Mouse (Mus musculus): ENCODE results near the gene Ak9. TPM values are rescaled to one million over a fixed set of nuclear protein-coding genes. Genes with fewer than 3 reads are reported as not detected.
"Not testable (repeated sequence)": the region's sequence is repeated elsewhere in the genome, so short reads cannot be mapped to it uniquely, and the experiment has no call there.

The Ak9 gene
- polyA plus RNA-seq, 1 experiment from 2014 or later, result not detected

DNA sequence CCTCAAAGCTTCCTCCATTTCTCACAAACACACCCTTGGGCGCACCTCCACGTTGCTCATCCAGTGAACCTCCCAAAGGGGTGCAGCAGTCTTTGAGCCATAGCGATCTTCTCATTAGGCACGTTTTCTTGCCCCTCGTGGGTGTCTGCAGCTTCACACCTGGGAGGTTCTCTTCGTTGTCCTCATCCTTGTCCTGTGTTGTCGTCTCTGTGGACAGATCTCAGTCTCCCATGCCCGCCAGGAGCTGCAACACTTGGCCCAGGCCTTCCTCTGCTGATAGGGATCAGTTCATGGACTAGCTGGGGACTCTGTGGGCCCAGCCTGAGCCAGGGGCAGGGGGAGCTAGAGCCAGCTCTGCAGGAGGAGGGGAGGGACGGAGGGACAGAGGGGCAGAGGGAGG lies 61.3 kb downstream of the Ak9 start:
- Histone ChIP-seq H3K4me3 (replicated peaks) (no peak overlapping the region), H3K4me1 (replicated peaks) (no peaks in the 10 kb centered on the region), H3K9me3 (no peaks in the 10 kb centered on the region), H3K27ac (no peak overlapping the region), H3K9ac (no peak overlapping the region), H3K27me3 (replicated peaks) (no peaks in the 10 kb centered on the region), H3K4me2 (replicated peaks) (no peak overlapping the region), H3K36me3 (no peaks in the 10 kb centered on the region)
- no peak for ATAC-seq
- WGBS, result 83% methylated on average over 9 of the region's 9 CpGs

- no peaks in the 10 kb centered on the region for H3K9me3 ChIP-seq
- WGBS, result 75% methylated on average over 12 of the region's 12 CpGs
- H3K4me1 ChIP-seq (replicated peaks), result no peaks in the 10 kb centered on the region
- H3K4me2 ChIP-seq (replicated peaks), result no peak overlapping the region
- H3K9ac ChIP-seq, result no peak overlapping the region
- no peak overlapping the region for H3K4me3 ChIP-seq (replicated peaks)
- ATAC-seq, result no peak
- no peaks in the 10 kb centered on the region for H3K27me3 ChIP-seq (replicated peaks)
- H3K36me3 ChIP-seq, result no peaks in the 10 kb centered on the region
- H3K27ac ChIP-seq, result no peak overlapping the region
These were observed 76.7 kb downstream of the Ak9 start for GRCm38 (mm10) chr10:41380466-41380865.

DNA sequence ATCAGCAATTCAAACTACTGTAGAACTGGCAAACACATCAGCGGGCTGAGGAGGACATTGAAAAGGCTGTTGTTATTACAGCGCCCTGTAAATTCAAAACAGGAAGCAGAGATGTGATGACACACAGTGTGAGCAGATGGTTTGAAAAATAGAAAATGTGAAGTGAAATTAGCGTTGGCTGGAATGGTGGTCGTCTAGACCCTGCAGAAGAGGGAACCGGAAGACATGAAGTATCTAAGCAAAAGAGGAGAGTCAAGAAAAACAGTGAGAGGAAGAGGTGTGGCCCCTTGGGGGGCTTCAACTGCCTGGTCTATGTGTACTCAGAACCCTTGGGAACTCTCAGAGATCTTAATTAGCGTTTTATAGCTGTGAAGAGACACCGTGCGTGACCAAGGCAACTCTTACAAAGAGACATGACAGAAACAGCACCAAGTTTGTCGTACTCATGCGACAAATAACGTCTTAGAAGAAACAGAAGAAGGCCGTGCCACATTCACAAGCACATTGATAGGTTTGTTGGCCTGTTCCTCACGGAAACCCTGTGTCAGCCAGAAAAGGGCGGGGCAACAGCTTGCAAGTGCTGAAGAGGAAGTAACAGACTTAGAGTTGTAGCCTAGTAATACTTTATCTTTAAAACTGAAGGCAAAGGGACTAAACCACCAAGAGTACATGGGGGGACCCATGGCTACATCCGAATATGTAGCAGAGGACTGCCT lies 81.9 kb downstream of the Ak9 start:
- 67% methylated on average over 15 of the region's 15 CpGs for WGBS
- no peaks in the 10 kb centered on the region for H3K9me3 ChIP-seq
- no peak overlapping the region for H3K27ac ChIP-seq
- no peak overlapping the region for H3K4me3 ChIP-seq (replicated peaks)
- ATAC-seq, result no peak
- no peak overlapping the region for H3K9ac ChIP-seq
- H3K36me3 ChIP-seq, result no peaks in the 10 kb centered on the region
- no peak overlapping the region for H3K4me2 ChIP-seq (replicated peaks)
- H3K27me3 ChIP-seq (replicated peaks), result no peaks in the 10 kb centered on the region
- no peaks in the 10 kb centered on the region for H3K4me1 ChIP-seq (replicated peaks)

DNA sequence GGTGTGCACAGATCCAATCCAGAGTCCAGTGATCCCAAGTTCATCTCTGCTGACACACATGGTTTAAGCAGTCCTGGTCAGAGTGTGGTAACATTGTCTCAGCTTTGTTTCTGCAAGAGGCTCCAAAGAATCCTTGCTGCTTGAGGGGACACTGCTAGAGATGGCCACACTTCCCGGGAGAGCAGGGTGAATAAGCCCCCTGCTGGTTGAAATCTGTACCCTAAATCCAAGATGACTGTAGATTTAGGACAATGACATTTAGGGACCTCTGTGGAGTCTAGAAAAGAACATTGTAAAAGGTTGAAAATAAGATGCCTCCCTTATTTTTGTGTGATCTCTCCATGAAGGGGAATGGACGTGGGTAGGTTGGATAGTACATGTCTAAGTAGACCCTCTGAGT lies 89.8 kb downstream of the Ak9 start:
- Histone ChIP-seq H3K4me2 (replicated peaks) (no peak overlapping the region), H3K4me3 (replicated peaks) (no peak overlapping the region), H3K27me3 (replicated peaks) (no peaks in the 10 kb centered on the region), H3K27ac (no peak overlapping the region), H3K36me3 (no peaks in the 10 kb centered on the region), H3K9me3 (no peaks in the 10 kb centered on the region), H3K9ac (no peak overlapping the region), H3K4me1 (replicated peaks) (no peaks in the 10 kb centered on the region)
- no peak for ATAC-seq
- 52% methylated on average over 2 of the region's 2 CpGs for WGBS

DNA sequence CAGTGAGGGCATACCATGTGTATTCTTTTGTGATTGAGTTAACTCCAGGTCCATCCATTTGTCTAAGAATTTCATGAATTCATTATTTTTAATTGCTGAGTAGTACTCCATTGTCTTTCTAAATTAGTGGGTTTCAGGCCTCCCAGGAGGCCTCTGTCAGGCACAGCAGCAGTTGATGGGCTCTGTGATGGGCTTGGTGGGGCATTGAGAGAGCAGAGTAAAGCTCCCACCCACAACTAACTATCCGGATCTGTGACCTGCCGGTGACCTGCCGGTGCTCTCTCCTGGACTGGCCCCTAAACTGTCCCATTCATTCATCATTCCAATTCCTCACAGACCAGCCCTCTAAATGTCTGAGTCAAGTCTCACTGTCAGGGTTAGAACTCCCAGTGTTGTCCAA lies 97.3 kb downstream of the Ak9 start:
- Histone ChIP-seq H3K27me3 (replicated peaks) (no peaks in the 10 kb centered on the region), H3K4me2 (replicated peaks) (no peak overlapping the region), H3K9ac (no peak overlapping the region), H3K4me3 (replicated peaks) (no peak overlapping the region), H3K27ac (no peak overlapping the region), H3K4me1 (replicated peaks) (no peaks in the 10 kb centered on the region), H3K36me3 (no peaks in the 10 kb centered on the region), H3K9me3 (no peaks in the 10 kb centered on the region)
- 82% methylated on average over 3 of the region's 3 CpGs for WGBS
- ATAC-seq, result no peak

- H3K9ac ChIP-seq, result no peak overlapping the region
- WGBS, result 60% methylated on average over 2 of the region's 2 CpGs
- no peaks in the 10 kb centered on the region for H3K4me1 ChIP-seq (replicated peaks)
- H3K36me3 ChIP-seq, result no peaks in the 10 kb centered on the region
- no peaks in the 10 kb centered on the region for H3K27me3 ChIP-seq (replicated peaks)
- no peak for ATAC-seq
- no peak overlapping the region for H3K4me3 ChIP-seq (replicated peaks)
- no peak overlapping the region for H3K4me2 ChIP-seq (replicated peaks)
- no peaks in the 10 kb centered on the region for H3K9me3 ChIP-seq
- H3K27ac ChIP-seq, result no peak overlapping the region
These were observed 99.6 kb downstream of the Ak9 start for GRCm38 (mm10) chr10:41403364-41403763.

DNA sequence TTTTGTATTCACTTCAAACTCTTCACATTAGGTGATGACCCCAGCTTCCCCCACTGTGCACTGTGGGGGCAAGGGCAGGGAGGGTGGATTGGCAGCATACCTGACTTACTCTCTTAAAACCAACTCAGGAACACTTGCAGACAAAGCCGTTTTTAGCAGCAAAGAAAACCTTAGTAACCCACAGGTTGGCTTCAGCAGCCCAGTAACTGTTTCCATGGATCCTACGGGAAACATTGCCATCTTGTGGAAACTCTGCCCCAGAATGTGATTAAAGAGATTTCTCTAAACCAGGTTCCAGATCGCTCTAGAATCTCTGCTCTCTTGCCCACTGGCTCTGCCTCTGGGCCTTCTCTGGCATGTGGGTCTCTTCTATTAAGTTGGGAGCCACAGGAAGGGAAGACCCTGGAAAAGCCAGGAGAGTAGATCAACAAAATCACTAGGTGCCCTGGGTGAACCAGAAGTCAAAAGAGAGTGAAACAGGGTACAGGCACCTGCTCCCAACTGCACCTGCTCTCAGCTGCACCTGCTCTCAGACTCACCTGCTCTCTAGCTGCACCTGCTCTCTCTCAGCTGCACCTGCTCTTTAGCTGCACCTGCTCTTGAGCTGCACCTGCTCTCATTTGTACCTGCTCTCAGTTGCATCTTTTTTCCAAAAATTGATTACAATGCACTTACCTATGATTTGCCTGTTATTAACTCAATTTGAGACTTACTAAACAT lies 100.3 kb downstream of the Ak9 start:
- ATAC-seq, result no peak

DNA sequence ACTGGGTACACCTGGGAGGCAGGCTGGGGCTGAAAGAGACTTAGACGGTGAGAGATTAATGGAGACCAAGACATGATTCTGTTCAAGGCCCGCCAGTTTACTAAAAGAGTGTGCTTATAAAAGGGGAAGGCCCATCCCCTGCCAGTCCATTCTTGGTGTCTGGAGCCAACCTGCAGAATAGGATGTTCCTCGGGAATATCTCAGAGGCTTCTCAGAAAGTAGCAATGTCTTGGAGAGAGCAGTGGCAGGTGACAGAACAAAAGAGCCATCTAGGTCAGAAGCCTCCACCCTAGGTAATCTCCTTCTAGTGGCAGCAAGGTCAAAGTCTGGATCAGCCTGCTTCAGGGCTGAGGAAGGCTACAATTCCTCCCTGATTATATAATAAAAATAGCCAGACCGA lies 106.4 kb downstream of the Ak9 start:
- H3K27me3 ChIP-seq (replicated peaks); ATAC-seq; H3K9ac ChIP-seq; H3K27ac ChIP-seq; H3K4me3 ChIP-seq (replicated peaks); H3K4me2 ChIP-seq (replicated peaks); H3K4me1 ChIP-seq (replicated peaks); H3K9me3 ChIP-seq; H3K36me3 ChIP-seq: not testable (repeated sequence)
- WGBS, result 88% methylated on average over 4 of the region's 4 CpGs

More for the DNA sequence above, 100.3 kb downstream of the Ak9 start:
- Histone ChIP-seq H3K9ac (no peak overlapping the region), H3K9me3 (no peaks in the 10 kb centered on the region), H3K4me2 (replicated peaks) (no peak overlapping the region), H3K4me1 (replicated peaks) (no peaks in the 10 kb centered on the region), H3K27me3 (replicated peaks) (no peaks in the 10 kb centered on the region), H3K36me3 (no peaks in the 10 kb centered on the region), H3K4me3 (replicated peaks) (no peak overlapping the region), H3K27ac (no peak overlapping the region)
- 33% methylated on average over 3 of the region's 3 CpGs for WGBS

DNA sequence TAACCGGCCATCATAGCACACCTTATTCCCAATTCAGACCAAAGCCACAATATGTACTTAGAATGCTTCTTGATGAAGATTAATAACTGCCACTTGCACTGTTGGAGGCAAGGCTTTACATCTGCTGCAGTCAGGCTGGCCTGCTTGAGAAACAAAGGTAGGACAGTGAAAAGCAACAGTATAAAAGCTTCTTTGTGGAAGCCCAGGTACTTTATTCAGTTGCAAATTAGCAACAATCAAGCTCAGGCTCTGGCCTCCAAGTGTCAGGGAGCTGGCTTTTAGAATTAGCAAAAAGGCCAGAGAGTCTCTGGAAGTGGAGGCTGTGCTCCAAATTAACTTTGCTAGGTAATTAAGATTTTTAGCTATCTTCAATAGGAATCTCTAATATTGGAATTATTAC lies 107.0 kb downstream of the Ak9 start:
- not testable (repeated sequence) for H3K27me3 ChIP-seq (replicated peaks); H3K9me3 ChIP-seq; H3K4me1 ChIP-seq (replicated peaks); H3K9ac ChIP-seq; H3K4me2 ChIP-seq (replicated peaks); H3K36me3 ChIP-seq; H3K4me3 ChIP-seq (replicated peaks); ATAC-seq; H3K27ac ChIP-seq
- WGBS, result 93% methylated on average over 1 of the region's 1 CpGs

DNA sequence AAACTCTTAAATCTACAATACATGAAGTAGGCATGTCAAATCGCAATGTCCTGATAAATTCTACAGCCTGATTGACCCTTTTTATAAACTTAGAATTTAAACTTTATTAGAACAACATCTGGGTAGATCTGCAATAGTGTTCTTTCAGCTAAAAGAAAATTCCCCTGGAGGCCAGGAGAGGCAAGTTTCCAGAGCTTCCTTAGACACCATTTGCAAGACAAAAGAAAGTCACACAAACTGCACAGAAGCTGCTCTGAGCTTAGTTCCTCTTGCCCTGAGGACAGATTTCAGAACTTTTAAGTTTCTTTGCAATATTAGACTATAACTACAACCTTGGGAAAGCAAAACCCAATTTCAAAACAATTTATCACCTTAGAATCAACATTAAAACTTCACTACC lies 109.7 kb downstream of the Ak9 start:
- H3K9ac ChIP-seq; H3K4me1 ChIP-seq (replicated peaks); H3K36me3 ChIP-seq; H3K27me3 ChIP-seq (replicated peaks); H3K4me2 ChIP-seq (replicated peaks); ATAC-seq; H3K27ac ChIP-seq; H3K4me3 ChIP-seq (replicated peaks); H3K9me3 ChIP-seq: not testable (repeated sequence)
- WGBS, result 76% methylated on average over 1 of the region's 1 CpGs

DNA sequence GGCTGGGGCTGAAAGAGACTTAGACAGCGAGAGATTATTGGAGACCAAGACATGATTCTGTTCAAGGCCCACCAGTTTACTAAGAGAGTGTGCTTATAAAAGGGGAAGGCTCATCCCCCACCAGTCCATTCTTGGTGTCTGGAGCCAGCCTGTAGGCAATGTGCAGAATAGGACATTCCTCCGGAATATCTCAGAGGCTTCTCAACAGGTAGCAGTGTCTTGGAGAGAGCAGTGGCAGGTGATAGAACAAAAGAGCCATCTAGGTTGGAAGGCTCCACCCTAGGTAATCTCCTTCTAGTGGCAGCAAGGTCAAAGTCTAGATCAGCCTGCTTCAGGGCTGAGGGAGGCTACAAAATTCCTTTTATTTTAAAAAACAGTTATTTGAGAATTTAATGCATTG lies 111.6 kb downstream of the Ak9 start:
- not testable (repeated sequence) for H3K4me2 ChIP-seq (replicated peaks); H3K27me3 ChIP-seq (replicated peaks); H3K9me3 ChIP-seq; H3K4me3 ChIP-seq (replicated peaks); H3K9ac ChIP-seq; H3K36me3 ChIP-seq; H3K27ac ChIP-seq; ATAC-seq; H3K4me1 ChIP-seq (replicated peaks)
- WGBS, result 88% methylated on average over 2 of the region's 2 CpGs

DNA sequence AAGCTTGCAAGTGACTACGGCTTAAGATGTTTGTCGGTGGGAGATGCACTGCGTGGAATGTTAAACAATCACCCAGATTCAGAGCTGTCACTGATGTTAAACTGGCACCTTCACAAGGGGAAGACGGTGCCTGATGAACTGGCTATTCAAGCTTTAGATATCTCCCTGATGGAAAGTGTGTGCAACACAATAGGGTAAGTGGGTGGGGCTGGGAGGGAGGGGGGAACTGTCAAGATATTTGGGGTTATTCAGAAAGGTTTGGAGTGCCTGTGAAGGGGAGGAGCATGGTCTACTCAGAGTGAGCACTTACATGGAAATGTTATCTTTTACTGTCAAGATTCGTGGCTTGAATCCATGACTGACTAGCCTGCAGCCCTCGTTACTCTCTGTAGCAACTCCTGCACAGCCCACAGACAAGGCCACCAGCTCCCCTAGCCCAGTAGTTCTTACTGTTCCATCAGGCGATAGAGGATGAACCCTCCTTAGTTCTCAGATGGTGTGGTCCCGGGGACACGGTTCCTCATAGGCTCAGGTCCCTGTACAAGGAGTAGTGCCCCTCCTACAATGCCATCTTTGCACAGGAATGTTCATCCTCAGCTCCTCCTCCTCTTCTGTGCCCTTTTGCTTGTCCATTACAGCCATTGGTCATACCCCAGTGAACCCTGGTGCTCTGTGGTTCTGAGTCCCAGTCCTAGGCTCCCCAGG lies 116.9 kb downstream of the Ak9 start:
- 64% methylated on average over 9 of the region's 9 CpGs for WGBS
- no peak overlapping the region for H3K9ac ChIP-seq
- ATAC-seq, result no peak

More for the DNA sequence above, 116.9 kb downstream of the Ak9 start:
- H3K36me3 ChIP-seq, result no peaks in the 10 kb centered on the region
- H3K4me1 ChIP-seq (replicated peaks), result no peaks in the 10 kb centered on the region
- H3K4me3 ChIP-seq (replicated peaks), result no peak overlapping the region
- no peaks in the 10 kb centered on the region for H3K9me3 ChIP-seq
- H3K4me2 ChIP-seq (replicated peaks), result no peak overlapping the region
- no peaks in the 10 kb centered on the region for H3K27me3 ChIP-seq (replicated peaks)
- no peak overlapping the region for H3K27ac ChIP-seq

All from intestine, embryonic 15.5 days (tissue).